Mouse (Mus musculus) retina, embryonic 14.5 days (tissue): ENCODE measurements around the gene Mctp1.
A peak's percentile ranks its signal among the peaks of the same experiment; 100 is the strongest.
"Not testable (repeated sequence)": the region's sequence is repeated elsewhere in the genome, so short reads cannot be mapped to it uniquely, and the experiment has no call there.

ENCODE experiments used
- DNase-seq: peaks from one replicate; pipeline ENCODE4 v3.0.0-alpha.2; 2015; ENCODE audit warnings: low spot score

Mctp1 gene

GRCm38 (mm10) chr13:76481601-76482000 is 97.3 kb downstream of the Mctp1 start:
- peak; percentile 0 for DNase-seq

- DNase-seq, result no peak
Observed at GRCm38 (mm10) chr13:76482998-76483397, 98.7 kb downstream of the Mctp1 start.

DNA sequence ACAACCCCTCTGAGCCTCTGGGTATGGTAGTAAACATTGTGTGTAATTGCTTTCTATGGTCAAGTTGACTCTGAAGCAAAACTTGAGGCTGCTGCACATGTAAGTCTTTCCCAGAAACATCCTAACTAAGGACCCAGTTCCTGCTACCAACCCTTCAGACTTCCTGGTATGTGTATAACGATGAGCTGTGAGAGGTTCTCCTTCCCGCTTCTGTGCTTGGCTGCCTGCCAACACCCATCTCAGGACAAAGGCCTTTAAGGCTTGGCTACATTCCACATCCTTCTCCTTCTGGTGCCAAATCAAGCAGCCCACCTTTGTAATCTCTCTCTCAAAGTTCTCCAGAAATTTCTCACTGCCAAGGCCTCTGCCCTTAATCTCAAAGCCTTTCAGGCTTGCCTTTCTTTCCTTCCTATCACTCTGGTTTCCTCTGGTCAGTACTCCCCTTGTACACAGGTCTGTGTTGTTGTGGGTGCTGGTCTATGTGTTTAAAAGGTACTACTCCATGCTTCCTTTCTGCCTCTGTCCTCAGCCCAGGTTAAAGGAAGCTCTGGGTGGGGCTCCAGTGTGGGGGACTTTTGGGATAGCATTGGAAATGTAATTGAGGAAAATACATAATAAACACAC is 99.9 kb downstream of the Mctp1 start:
- peak; percentile 1 for DNase-seq

DNA sequence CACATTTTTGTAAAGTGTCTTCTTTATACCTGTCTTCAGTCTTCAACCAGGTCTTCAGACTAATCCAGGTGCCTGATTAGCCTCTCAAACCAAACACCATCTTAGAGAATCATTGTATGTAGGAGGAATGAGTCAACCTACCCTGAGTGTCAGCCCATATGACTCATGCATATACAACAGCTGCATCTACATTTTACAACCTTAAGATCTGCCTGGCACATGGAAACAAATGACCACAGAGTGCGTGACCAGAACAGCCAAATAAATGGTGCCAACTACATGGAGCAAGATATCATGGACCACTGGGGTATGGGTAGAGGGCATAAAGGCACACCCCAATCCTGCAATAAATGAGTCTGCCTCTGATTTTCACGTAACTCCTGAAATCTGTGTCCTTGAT is 131.6 kb downstream of the Mctp1 start:
- no peak for DNase-seq

DNA sequence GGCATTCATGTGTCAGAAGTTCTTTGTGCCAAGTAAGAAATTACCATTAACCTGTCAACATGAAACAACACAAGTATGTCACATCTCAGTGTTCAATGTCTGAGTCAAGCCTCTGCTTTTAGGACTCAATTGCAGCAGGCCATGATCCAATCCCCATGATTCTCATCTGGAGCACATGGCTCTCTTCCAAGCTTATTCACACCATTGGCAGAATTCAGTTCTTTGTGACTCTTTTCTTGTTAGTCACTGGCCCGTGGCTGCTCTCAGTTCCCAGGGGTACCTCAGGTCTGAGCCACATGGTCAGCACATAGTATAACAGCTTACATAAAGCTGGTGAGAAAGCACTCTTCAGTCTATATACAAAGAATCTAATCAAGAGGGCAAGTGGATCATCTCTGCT is 138.8 kb downstream of the Mctp1 start:
- no peak for DNase-seq

DNA sequence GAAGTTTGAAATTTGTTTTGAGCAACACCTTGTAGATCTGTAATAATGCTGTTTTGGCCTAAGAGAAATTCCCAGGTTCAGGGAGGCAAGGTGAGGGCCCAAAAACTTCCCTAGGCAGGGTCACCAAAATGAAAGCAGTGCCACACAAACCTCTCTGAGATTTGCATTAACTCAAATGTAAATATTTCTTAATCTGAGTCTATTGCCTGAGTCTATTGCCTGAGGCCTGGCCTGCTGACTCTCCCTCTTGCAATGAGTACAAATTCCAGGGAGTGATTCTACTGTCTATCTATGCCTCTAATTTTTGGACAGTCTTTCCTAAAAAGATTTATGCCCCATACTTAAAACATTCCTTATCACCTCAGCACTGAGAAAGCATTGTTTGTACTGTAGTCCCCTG is 143.0 kb downstream of the Mctp1 start:
- no peak for DNase-seq

- no peak for DNase-seq
Observed at GRCm38 (mm10) chr13:76527751-76528150, 143.4 kb downstream of the Mctp1 start.

- no peak for DNase-seq
Observed at GRCm38 (mm10) chr13:76529915-76530314, 145.6 kb downstream of the Mctp1 start.

GRCm38 (mm10) chr13:76530867-76531504 is 146.7 kb downstream of the Mctp1 start:
- DNase-seq, result no peak

GRCm38 (mm10) chr13:76547854-76548253 is 163.5 kb downstream of the Mctp1 start:
- DNase-seq, result no peak

DNA sequence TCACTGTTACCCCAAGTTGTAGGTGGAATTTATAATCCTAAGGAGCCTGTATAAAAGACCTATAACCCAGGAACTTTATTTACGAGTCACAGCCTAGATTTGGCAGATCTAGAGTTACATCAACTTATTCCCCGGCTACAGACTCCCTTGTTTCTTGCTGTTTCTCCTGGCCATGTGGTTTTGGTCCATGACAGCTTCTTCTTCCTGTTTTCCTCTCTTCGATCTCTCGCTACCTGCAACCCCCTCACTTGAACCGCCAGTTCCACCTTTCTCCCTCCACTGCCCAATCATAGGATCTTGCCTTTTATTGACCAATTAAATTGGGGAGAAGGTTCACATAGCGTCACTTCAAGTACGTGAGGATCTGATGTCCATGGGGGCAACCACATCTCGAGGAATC is 176.6 kb downstream of the Mctp1 start:
- no peak for DNase-seq

- no peak for DNase-seq
Observed at GRCm38 (mm10) chr13:76561594-76561993, 177.3 kb downstream of the Mctp1 start.

GRCm38 (mm10) chr13:76564061-76564460 is 179.7 kb downstream of the Mctp1 start:
- DNase-seq, result no peak

DNA sequence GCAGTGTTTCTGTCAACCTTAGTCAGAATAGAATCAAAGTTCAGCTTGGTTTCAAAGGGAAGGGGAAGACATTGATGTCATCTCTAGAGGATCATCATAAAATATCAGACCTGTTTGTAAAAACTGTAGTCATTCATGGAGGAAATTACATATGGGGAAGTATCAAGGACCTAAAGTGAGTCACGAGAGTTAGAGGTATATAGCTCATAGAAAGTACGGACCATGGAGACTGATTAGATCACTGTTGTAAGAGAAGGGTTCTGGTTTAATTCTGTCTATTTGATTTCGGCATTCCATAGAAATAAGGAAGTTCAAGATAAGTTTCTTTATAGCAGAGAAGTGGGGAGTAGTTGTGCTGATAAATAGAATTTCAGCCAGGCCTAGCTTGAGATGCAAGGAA is 181.7 kb downstream of the Mctp1 start:
- no peak for DNase-seq

DNA sequence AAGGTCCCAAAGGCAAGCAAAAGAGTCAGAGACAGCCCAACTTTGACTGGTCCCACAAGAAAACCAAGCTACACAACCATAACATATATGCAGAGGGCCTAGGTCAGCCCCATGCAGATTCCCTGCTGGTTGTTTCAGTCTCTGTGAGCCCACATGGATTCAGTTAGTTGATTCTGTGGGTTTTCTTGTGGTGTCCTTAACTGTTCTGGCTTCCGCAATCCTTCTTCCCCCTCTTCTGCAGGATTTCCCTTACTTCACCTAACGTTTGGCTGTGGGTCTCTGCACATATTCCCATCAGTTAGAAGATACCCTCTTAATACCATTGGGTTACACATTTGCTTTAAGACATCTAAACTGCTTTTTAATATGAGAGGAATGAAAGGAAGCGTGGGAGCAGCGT is 183.1 kb downstream of the Mctp1 start:
- DNase-seq, result no peak

GRCm38 (mm10) chr13:76568569-76569211 is 184.4 kb downstream of the Mctp1 start:
- DNase-seq, result no peak

DNA sequence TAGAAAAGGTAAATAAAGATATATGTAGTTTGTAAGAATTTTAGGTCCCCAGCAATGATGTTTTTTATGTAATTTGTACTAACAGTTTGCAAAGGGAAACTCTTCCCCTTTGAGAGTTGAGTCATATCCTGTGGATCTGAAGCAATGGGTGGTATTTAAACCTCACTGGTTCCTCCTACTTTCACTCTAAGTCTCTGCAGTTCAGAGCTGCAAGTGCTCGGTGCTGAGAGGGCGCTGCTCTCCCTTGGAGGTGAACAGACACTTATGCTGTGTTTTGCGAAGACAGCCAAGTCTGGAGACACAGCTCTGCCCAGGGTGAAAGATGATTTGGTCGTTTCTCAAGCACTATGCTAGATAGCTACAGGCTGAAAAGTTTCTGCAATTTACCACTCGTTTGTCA is 195.1 kb downstream of the Mctp1 start:
- no peak for DNase-seq

- DNase-seq, result no peak
Observed at GRCm38 (mm10) chr13:76585447-76585846, 201.1 kb downstream of the Mctp1 start.

DNA sequence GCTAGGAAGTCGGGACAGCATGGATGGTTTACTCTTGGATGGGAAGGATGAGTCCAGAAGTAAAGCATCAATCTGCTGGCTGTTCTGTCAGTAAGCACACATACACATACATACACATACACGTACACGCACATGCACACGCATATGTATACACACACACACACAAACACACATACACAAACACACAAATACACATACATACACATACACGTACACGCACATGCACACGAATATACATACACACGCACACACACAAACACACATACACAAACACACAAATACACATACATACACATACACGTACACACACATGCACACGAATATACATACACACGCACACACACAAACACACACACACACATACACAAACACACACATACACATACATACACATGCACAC is 206.4 kb downstream of the Mctp1 start:
- DNase-seq, result not testable (repeated sequence)

- DNase-seq, result no peak
Observed at GRCm38 (mm10) chr13:76591189-76591588, 206.9 kb downstream of the Mctp1 start.

- no peak for DNase-seq
Observed at GRCm38 (mm10) chr13:76591692-76592091, 207.4 kb downstream of the Mctp1 start.

- DNase-seq, result no peak
Observed at GRCm38 (mm10) chr13:76592908-76593307, 208.6 kb downstream of the Mctp1 start.

DNA sequence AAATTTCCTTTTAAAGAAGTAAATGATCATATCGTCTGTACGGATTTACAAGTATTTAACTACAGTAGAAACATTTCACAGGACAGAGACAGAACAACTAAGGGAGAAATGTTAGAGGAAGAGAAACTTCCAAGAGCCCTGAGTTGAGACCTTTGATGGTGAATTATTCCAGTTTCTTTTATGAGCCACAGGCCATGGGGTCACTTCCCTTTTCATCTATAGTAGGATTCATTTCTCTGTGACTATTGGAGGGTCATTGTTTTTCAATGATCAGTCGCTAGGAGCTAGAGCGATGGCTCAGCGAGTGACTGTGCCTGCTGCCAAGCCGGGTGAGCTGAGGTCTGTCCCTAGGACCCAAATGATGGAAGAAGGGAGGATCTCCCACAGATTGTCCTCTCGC is 212.7 kb downstream of the Mctp1 start:
- DNase-seq, result no peak

GRCm38 (mm10) chr13:76609425-76609824 is 225.1 kb downstream of the Mctp1 start:
- DNase-seq, result no peak
